19 mouse cellular contexts compared by ENCODE assay signal in the genomic region with DNA sequence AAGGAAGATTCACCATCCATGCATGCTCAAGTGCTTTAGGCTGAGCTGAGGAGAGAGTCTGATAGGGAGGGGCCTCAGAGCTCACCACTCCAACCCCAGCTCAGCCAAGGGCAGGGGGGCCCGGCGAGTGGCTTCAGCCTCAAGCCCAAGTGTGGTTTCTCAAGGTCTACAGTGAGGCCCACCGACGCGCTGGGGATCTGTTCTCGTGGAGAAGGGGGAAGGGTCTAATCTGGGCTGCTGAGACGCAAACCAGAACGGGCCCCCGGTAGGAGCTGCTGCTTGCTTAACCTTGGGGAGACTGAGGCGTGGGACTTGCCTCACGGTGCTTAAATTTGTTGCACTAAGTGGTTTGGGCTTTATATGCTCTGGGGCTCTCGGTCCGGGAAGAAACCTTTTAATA.
A peak's percentile ranks its signal among the peaks of the same experiment; 100 is the strongest.
DNase-seq lines count a peak whose midpoint lies in the region; ATAC-seq and TF ChIP-seq lines count a peak whose summit lies in the region.
"Had no signal": no experiment of that assay in that cellular context is flagged by ENCODE, and none has a peak within 500 bp of the region (broad histone marks: within the 10 kb centered on the region; RNA-seq: fewer than 3 reads in every experiment).

No protein-coding gene starts in this region.

- no peak for TF ChIP-seq EP300 in lung, postnatal 0 days (IDR thresholded peaks at IDR 0.05)

- peaks cover 17% of the 10 kb centered on the region for H3K4me1 ChIP-seq in heart, embryonic 12.5 days (replicated peaks)
- H3K4me1 ChIP-seq in lung, postnatal 0 days (ENCODE audit: insufficient read depth, low read depth, low read length), result peaks cover 4% of the 10 kb centered on the region; the same call in 1 of the 2 replicates
- peaks cover 17% of the 10 kb centered on the region for H3K4me1 ChIP-seq in intestine, embryonic 15.5 days (replicated peaks)
- H3K4me1 ChIP-seq in neural tube, embryonic 15.5 days, result peaks cover 22% of the 10 kb centered on the region
- no peaks in the 10 kb centered on the region for H3K4me1 ChIP-seq in forebrain, embryonic 11.5 days (replicated peaks; ENCODE audit: control insufficient read depth, insufficient read depth, low read length)
- no peaks in the 10 kb centered on the region; the same call in 1 of the 2 replicates for H3K4me1 ChIP-seq in hindbrain, embryonic 11.5 days (replicated peaks; ENCODE audit: control insufficient read depth, insufficient read depth, low read length)
- H3K4me1 ChIP-seq: forebrain, embryonic 15.5 days had no signal

- H3K27me3 ChIP-seq in heart, embryonic 12.5 days (replicated peaks), result no peaks in the 10 kb centered on the region; the same call in none of the 2 replicates
- no peaks in the 10 kb centered on the region for H3K27me3 ChIP-seq in lung, postnatal 0 days (replicated peaks; ENCODE audit: insufficient read depth, low read length)
- H3K27me3 ChIP-seq in intestine, embryonic 15.5 days (replicated peaks), result no peaks in the 10 kb centered on the region
- H3K27me3 ChIP-seq in neural tube, embryonic 15.5 days (replicated peaks), result no peaks in the 10 kb centered on the region
- H3K27me3 ChIP-seq in forebrain, embryonic 11.5 days (ENCODE audit: control insufficient read depth, insufficient read depth, low read length), result no peaks in the 10 kb centered on the region
- no peaks in the 10 kb centered on the region for H3K27me3 ChIP-seq in hindbrain, embryonic 11.5 days (ENCODE audit: control insufficient read depth, insufficient read depth, low read length)
- H3K27me3 ChIP-seq: forebrain, embryonic 15.5 days had no signal

- WGBS in heart, embryonic 12.5 days, result 37% methylated on average over 13 of the region's 13 CpGs
- WGBS in lung, postnatal 0 days, result 42% methylated on average over 13 of the region's 13 CpGs
- 27% methylated on average over 13 of the region's 13 CpGs for WGBS in intestine, embryonic 15.5 days
- 54% methylated on average over 13 of the region's 13 CpGs for WGBS in neural tube, embryonic 15.5 days
- 80% methylated on average over 13 of the region's 13 CpGs for WGBS in forebrain, embryonic 11.5 days
- 75% methylated on average over 13 of the region's 13 CpGs for WGBS in hindbrain, embryonic 11.5 days

- H3K27ac ChIP-seq in heart, embryonic 12.5 days (ENCODE audit: poor library complexity, severe bottlenecking), result no peak overlapping the region
- 0 out of 2 replicates have a peak overlapping the region, but pooled peaks have one; percentile 32 for H3K27ac ChIP-seq in lung, postnatal 0 days (ENCODE audit: low read length)
- peak overlapping the region; percentile 62; the same call in 1 of the 2 replicates for H3K27ac ChIP-seq in intestine, embryonic 15.5 days
- no peak overlapping the region for H3K27ac ChIP-seq in neural tube, embryonic 15.5 days (replicated peaks)
- no peak overlapping the region for H3K27ac ChIP-seq in forebrain, embryonic 11.5 days (ENCODE audit: low read depth, low read length)
- no peak overlapping the region for H3K27ac ChIP-seq in hindbrain, embryonic 11.5 days (ENCODE audit: low read depth, low read length)
- H3K27ac ChIP-seq: forebrain, embryonic 15.5 days had no signal

- no peaks in the 10 kb centered on the region for H3K9me3 ChIP-seq in heart, embryonic 12.5 days (replicated peaks)
- no peaks in the 10 kb centered on the region for H3K9me3 ChIP-seq in lung, postnatal 0 days (ENCODE audit: low read length)
- no peaks in the 10 kb centered on the region for H3K9me3 ChIP-seq in intestine, embryonic 15.5 days
- H3K9me3 ChIP-seq in neural tube, embryonic 15.5 days (replicated peaks), result no peaks in the 10 kb centered on the region
- no peaks in the 10 kb centered on the region for H3K9me3 ChIP-seq in forebrain, embryonic 11.5 days (ENCODE audit: control insufficient read depth, low read length)
- no peaks in the 10 kb centered on the region for H3K9me3 ChIP-seq in hindbrain, embryonic 11.5 days (ENCODE audit: control insufficient read depth, low read length)
- H3K9me3 ChIP-seq: forebrain, embryonic 15.5 days; heart, embryonic 10.5 days had no signal

- ATAC-seq in heart, embryonic 12.5 days (ENCODE audit: insufficient number of reproducible peaks, low FRiP score), result no peak
- no peak for ATAC-seq in lung, postnatal 0 days
- peak; percentile 26; the same call in 1 of the 2 replicates for ATAC-seq in intestine, embryonic 15.5 days
- peak; percentile 63 for ATAC-seq in neural tube, embryonic 15.5 days (ENCODE audit: low FRiP score)
- no peak for ATAC-seq in forebrain, embryonic 11.5 days (replicated peaks; ENCODE audit: low FRiP score)
- no peak for ATAC-seq in hindbrain, embryonic 11.5 days (ENCODE audit: low FRiP score)
- ATAC-seq: forebrain, embryonic 15.5 days; liver, postnatal 0 days had no signal

- H3K36me3 ChIP-seq in heart, embryonic 12.5 days, result no peaks in the 10 kb centered on the region
- H3K36me3 ChIP-seq in lung, postnatal 0 days (ENCODE audit: insufficient read depth, low read length), result no peaks in the 10 kb centered on the region
- no peaks in the 10 kb centered on the region for H3K36me3 ChIP-seq in intestine, embryonic 15.5 days
- no peaks in the 10 kb centered on the region for H3K36me3 ChIP-seq in neural tube, embryonic 15.5 days
- no peaks in the 10 kb centered on the region for H3K36me3 ChIP-seq in forebrain, embryonic 11.5 days (ENCODE audit: control insufficient read depth, insufficient read depth, low read length)
- no peaks in the 10 kb centered on the region for H3K36me3 ChIP-seq in hindbrain, embryonic 11.5 days (ENCODE audit: control insufficient read depth, insufficient read depth, low read length)
- H3K36me3 ChIP-seq: forebrain, embryonic 15.5 days; heart, embryonic 10.5 days had no signal

- TF ChIP-seq CTCF in lung, postnatal 0 days (IDR thresholded peaks at IDR 0.05), result no peak

- no peak for DNase-seq in heart, adult 9 months (ENCODE audit: low spot score in 2 of 2)
- DNase-seq in lung, postnatal 0 days (ENCODE audit: low spot score), result no peak
- no peak for DNase-seq in lung, postnatal 25 days (ENCODE audit: low spot score)
- no peak for DNase-seq in forebrain, embryonic 11.5 days (ENCODE audit: low spot score)
- no peak for DNase-seq in hindbrain, embryonic 11.5 days (ENCODE audit: low spot score)
- DNase-seq: adrenal gland, adult 8-10 months; cerebellum, adult 9-10 months; gastrocnemius, postnatal 10 days; heart, postnatal 4 days; kidney, adult 11 months; layer of hippocampus, adult 9-11 months; liver, postnatal 0 days; right cerebral cortex, postnatal 25 days; thymus, postnatal 25 days had no signal

- H3K9ac ChIP-seq in heart, embryonic 12.5 days, result no peak overlapping the region
- no peak overlapping the region for H3K9ac ChIP-seq in lung, postnatal 0 days (replicated peaks; ENCODE audit: low read depth)
- no peak overlapping the region for H3K9ac ChIP-seq in intestine, embryonic 15.5 days
- no peak overlapping the region for H3K9ac ChIP-seq in neural tube, embryonic 15.5 days (replicated peaks)
- no peak overlapping the region for H3K9ac ChIP-seq in forebrain, embryonic 11.5 days (ENCODE audit: low read length)
- H3K9ac ChIP-seq in hindbrain, embryonic 11.5 days (ENCODE audit: low read depth, low read length), result no peak overlapping the region
- H3K9ac ChIP-seq: forebrain, embryonic 15.5 days; liver, postnatal 0 days had no signal

- H3K4me3 ChIP-seq in heart, embryonic 12.5 days, result no peak overlapping the region
- H3K4me3 ChIP-seq in lung, postnatal 0 days (ENCODE audit: low read depth, low read length), result no peak overlapping the region
- no peak overlapping the region for H3K4me3 ChIP-seq in intestine, embryonic 15.5 days (replicated peaks)
- no peak overlapping the region for H3K4me3 ChIP-seq in neural tube, embryonic 15.5 days (replicated peaks)
- no peak overlapping the region for H3K4me3 ChIP-seq in forebrain, embryonic 11.5 days (ENCODE audit: low read depth, low read length)
- H3K4me3 ChIP-seq in hindbrain, embryonic 11.5 days (ENCODE audit: low read depth, low read length), result no peak overlapping the region
- H3K4me3 ChIP-seq: forebrain, embryonic 15.5 days; heart, embryonic 10.5 days had no signal

- H3K4me2 ChIP-seq in heart, embryonic 12.5 days, result 0 out of 2 replicates have a peak overlapping the region, but pooled peaks have one; percentile 3
- peak overlapping the region; percentile 37 for H3K4me2 ChIP-seq in lung, postnatal 0 days (replicated peaks; ENCODE audit: low read depth, low read length)
- H3K4me2 ChIP-seq in intestine, embryonic 15.5 days (replicated peaks), result peak overlapping the region; percentile 46
- H3K4me2 ChIP-seq in neural tube, embryonic 15.5 days, result peak overlapping the region; percentile 22; the same call in 1 of the 2 replicates
- no peak overlapping the region for H3K4me2 ChIP-seq in forebrain, embryonic 11.5 days (ENCODE audit: low read depth, low read length, severe bottlenecking)
- H3K4me2 ChIP-seq in hindbrain, embryonic 11.5 days (replicated peaks; ENCODE audit: low read depth, low read length), result no peak overlapping the region
- H3K4me2 ChIP-seq: forebrain, embryonic 15.5 days had no signal

Comparison
In these comparisons a context has a peak if more than half of its experiments do, and no peak if none do; other contexts are left out.
1. ATAC-seq: peak in intestine, embryonic 15.5 days (single experiment) and neural tube, embryonic 15.5 days (single experiment); none in heart, embryonic 12.5 days (single experiment), lung, postnatal 0 days (single experiment), forebrain, embryonic 11.5 days (single experiment) and hindbrain, embryonic 11.5 days (single experiment).
2. H3K27ac ChIP-seq: peak in lung, postnatal 0 days (single experiment) and intestine, embryonic 15.5 days (single experiment); none in heart, embryonic 12.5 days (single experiment), neural tube, embryonic 15.5 days (single experiment), forebrain, embryonic 11.5 days (single experiment) and hindbrain, embryonic 11.5 days (single experiment).
3. H3K4me2 ChIP-seq: peak in heart, embryonic 12.5 days (single experiment), lung, postnatal 0 days (single experiment), intestine, embryonic 15.5 days (single experiment) and neural tube, embryonic 15.5 days (single experiment); none in forebrain, embryonic 11.5 days (single experiment) and hindbrain, embryonic 11.5 days (single experiment).